Mouse (Mus musculus) stomach, postnatal 0 days (tissue): ENCODE measurements around the gene Opn3. TPM values are rescaled to one million over a fixed set of nuclear protein-coding genes. Genes with fewer than 3 reads are reported as not detected.

Experiments
- ATAC-seq: fragments of 200-750 bp; cut with Nextera tagmentation; 2 replicates; pipeline ENCODE4 v1.8.0; 2017; ENCODE audit not compliant: low FRiP score, low TSS enrichment
- DNase-seq: peaks from one replicate; pipeline ENCODE4 v3.0.0-alpha.2; 2016; ENCODE audit warnings: low spot score
- H3K27ac ChIP-seq: fragments of 300-500 bp; sonication (generic); replicated peaks from 2 replicates; pipeline ENCODE4 v1.5.1; 2014; ENCODE audit warnings: mild to moderate bottlenecking, control low read depth
- H3K27me3 ChIP-seq: fragments of 300-500 bp; sonication (generic); 2 replicates; pipeline ENCODE4 v1.6.1; 2014; ENCODE audit warnings: low read length; ENCODE audit not compliant: control insufficient read depth, insufficient read depth
- H3K36me3 ChIP-seq: fragments of 300-500 bp; sonication (generic); 2 replicates; pipeline ENCODE4 v1.6.1; 2014; ENCODE audit warnings: low read length, mixed read lengths; ENCODE audit not compliant: control insufficient read depth, insufficient read depth
- H3K4me1 ChIP-seq: fragments of 300-500 bp; sonication (generic); replicated peaks from 2 replicates; pipeline ENCODE4 v1.6.1; 2014; ENCODE audit warnings: antibody characterized with exemption; ENCODE audit not compliant: control insufficient read depth, insufficient read depth
- H3K4me2 ChIP-seq: fragments of 300-500 bp; sonication (generic); replicated peaks from 2 replicates; pipeline ENCODE4 v1.6.1; 2014; ENCODE audit warnings: low read depth, mild to moderate bottlenecking, control low read depth, moderate library complexity
- H3K4me3 ChIP-seq: fragments of 300-500 bp; sonication (generic); 2 replicates; pipeline ENCODE4 v1.5.1; 2014; ENCODE audit warnings: low read depth, low read length, control low read depth
- H3K9ac ChIP-seq: fragments of 300-500 bp; sonication (generic); 2 replicates; pipeline ENCODE4 v1.6.1; 2014; ENCODE audit warnings: mild to moderate bottlenecking, low read length, control low read depth, mixed read lengths
- H3K9me3 ChIP-seq: fragments of 300-500 bp; sonication (generic); 2 replicates; pipeline ENCODE4 v1.6.1; 2016; ENCODE audit warnings: low read length; ENCODE audit not compliant: control insufficient read depth
- CTCF ChIP-seq: IDR thresholded peaks from 2 replicates; pipeline ENCODE4 v1.5.1; 2016; ENCODE audit warnings: antibody characterized with exemption, low read depth, mild to moderate bottlenecking, moderate library complexity
- EP300 ChIP-seq: optimal IDR thresholded peaks from 2 replicates; pipeline ENCODE3; 2016; ENCODE audit warnings: antibody characterized with exemption
- WGBS: fragments of 180-500 bp; shearing (Covaris S2); extraction: QIAGEN DNeasy Blood & Tissue Kit; methylation state at CpG from one replicate; pipeline ENCODE4 v1.1.7; 2014; 5-methylcytosine and 5-hydroxymethylcytosine counted together
- polyA plus RNA-seq: library from polyadenylated mRNA; unstranded; fragments of >200 nt; fragmentation: Nextera tagmentation; extraction: Ambion mirVana; gene quantifications from 2 replicates; pipeline ENCODE4 v1.2.1, GENCODE M21; 2015

Opn3 gene
- polyA plus RNA-seq, 1 experiment from 2014 or later = 2.4 TPM

- DNase-seq (no peak), ATAC-seq (no peak)
- 76% methylated on average over 3 of the region's 3 CpGs for WGBS
- TF ChIP-seq CTCF = no peak
- no peak for TF ChIP-seq EP300
- Histone ChIP-seq H3K4me2 (no peak overlapping the region), H3K36me3 (no peaks in the 10 kb centered on the region), H3K9me3 (no peaks in the 10 kb centered on the region), H3K27ac (no peak overlapping the region), H3K4me1 (no peaks in the 10 kb centered on the region), H3K4me3 (no peak overlapping the region), H3K27me3 (no peaks in the 10 kb centered on the region), H3K9ac (no peak overlapping the region)
Observed at GRCm38 (mm10) chr1:175631080-175631479, 61.5 kb downstream of the Opn3 start.

GRCm38 (mm10) chr1:175630345-175630744 lies 62.2 kb downstream of the Opn3 start:
- no peak for TF ChIP-seq EP300
- TF ChIP-seq CTCF = no peak
- Histone ChIP-seq H3K4me1 (no peaks in the 10 kb centered on the region), H3K4me3 (no peak overlapping the region), H3K9me3 (no peaks in the 10 kb centered on the region), H3K27ac (no peak overlapping the region), H3K9ac (no peak overlapping the region), H3K36me3 (no peaks in the 10 kb centered on the region), H3K4me2 (no peak overlapping the region), H3K27me3 (no peaks in the 10 kb centered on the region)
- 77% methylated on average over 5 of the region's 5 CpGs for WGBS
- DNase-seq (no peak), ATAC-seq (no peak)

GRCm38 (mm10) chr1:175629248-175629647 lies 63.3 kb downstream of the Opn3 start:
- Histone ChIP-seq H3K27ac (no peak overlapping the region), H3K4me1 (0 out of 2 replicates have a peak, but pooled peaks cover 3% of the 10 kb centered on the region), H3K27me3 (no peaks in the 10 kb centered on the region), H3K4me2 (no peak overlapping the region), H3K36me3 (no peaks in the 10 kb centered on the region), H3K9me3 (no peaks in the 10 kb centered on the region), H3K4me3 (no peak overlapping the region), H3K9ac (no peak overlapping the region)
- ATAC-seq = no peak
- WGBS = 80% methylated on average over 6 of the region's 6 CpGs
- TF ChIP-seq EP300 (no peak), CTCF (no peak)
- DNase-seq = no peak

GRCm38 (mm10) chr1:175625990-175626692 lies 66.4 kb downstream of the Opn3 start:
- ATAC-seq (peak; percentile 45; the same call in 1 of the 2 replicates), DNase-seq (no peak)
- Histone ChIP-seq H3K9me3 (no peaks in the 10 kb centered on the region), H3K9ac (peak overlapping the region; percentile 27; the same call in 1 of the 2 replicates), H3K36me3 (no peaks in the 10 kb centered on the region), H3K4me1 (0 out of 2 replicates have a peak, but pooled peaks cover 3% of the 10 kb centered on the region), H3K27ac (peak overlapping the region; percentile 71; the same call in 1 of the 2 replicates), H3K4me2 (peak overlapping the region; percentile 56), H3K4me3 (peak overlapping the region; percentile 78), H3K27me3 (no peaks in the 10 kb centered on the region)
- no peak for TF ChIP-seq EP300
- TF ChIP-seq CTCF = peak; percentile 81
- WGBS = 78% methylated on average over 1 of the region's 1 CpGs

GRCm38 (mm10) chr1:175625257-175625879 lies 67.2 kb downstream of the Opn3 start, which contains the start of gene Fh1:
Gene Fh1, minus strand, starts transcription at chr1:175625635.
- Histone ChIP-seq H3K36me3 (no peaks in the 10 kb centered on the region), H3K4me1 (0 out of 2 replicates have a peak, but pooled peaks cover 3% of the 10 kb centered on the region), H3K4me3 (peak within 1 kb of the TSS; percentile 78), H3K4me2 (peak within 1 kb of the TSS; percentile 94), H3K9me3 (no peaks in the 10 kb centered on the region), H3K27me3 (no peaks in the 10 kb centered on the region), H3K27ac (peak within 1 kb of the TSS; percentile 89), H3K9ac (peak within 1 kb of the TSS; percentile 90)
- 1% methylated on average over 58 of the region's 58 CpGs for WGBS
- peak; percentile 100 for ATAC-seq
- TF ChIP-seq EP300 = no peak
- TF ChIP-seq CTCF = peak; percentile 38
- peak; percentile 96 for DNase-seq

GRCm38 (mm10) chr1:175623656-175624055 lies 68.9 kb downstream of the Opn3 start:
- no peak for TF ChIP-seq CTCF
- TF ChIP-seq EP300 = no peak
- no peaks in the 10 kb centered on the region for H3K36me3 ChIP-seq
- no peak for ATAC-seq
- no peak for DNase-seq
- no peaks in the 10 kb centered on the region for H3K27me3 ChIP-seq
- H3K9ac ChIP-seq = no peak overlapping the region
- no peak overlapping the region for H3K27ac ChIP-seq
- H3K4me1 ChIP-seq = 0 out of 2 replicates have a peak, but pooled peaks cover 3% of the 10 kb centered on the region
- H3K4me2 ChIP-seq = no peak overlapping the region
- no peaks in the 10 kb centered on the region for H3K9me3 ChIP-seq
- WGBS = 68% methylated on average over 6 of the region's 6 CpGs
- no peak overlapping the region for H3K4me3 ChIP-seq
